Mouse (Mus musculus) ES-E14 (cell line): ENCODE results near the gene Epsti1.

Experiments used
- CHD2 ChIP-seq: IDR thresholded peaks from 2 replicates; pipeline ENCODE4 v1.6.1; 2014; ENCODE audit warnings: mild to moderate bottlenecking, low read depth, low read length, inconsistent platforms
- HCFC1 ChIP-seq: IDR thresholded peaks from 2 replicates; pipeline ENCODE4 v1.6.1; 2012; ENCODE audit warnings: low read length, inconsistent platforms, borderline replicate concordance; ENCODE audit not compliant: insufficient read depth
- MAFK ChIP-seq: IDR thresholded peaks from 2 replicates; pipeline ENCODE4 v1.6.1; 2014; ENCODE audit warnings: mild to moderate bottlenecking, low read depth, low read length, inconsistent platforms; ENCODE audit not compliant: insufficient read depth
- ZNF384 ChIP-seq: IDR thresholded peaks from 2 replicates; pipeline ENCODE4 v1.6.1; 2012; ENCODE audit warnings: low read depth, low read length, inconsistent platforms

- TF ChIP-seq ZNF384 (no peak), MAFK (no peak), HCFC1 (no peak), CHD2 (no peak)
Measured at GRCm38 (mm10) chr14:77860841-77861560, 43.0 kb upstream of the Epsti1 start.
